Mouse (Mus musculus) gastrocnemius, adult 8-10 months (tissue): Measurements from ENCODE around the gene Nars2. TPM values are rescaled to one million over a fixed set of nuclear protein-coding genes. Genes with fewer than 3 reads are reported as not detected.
"Not testable (repeated sequence)": the region's sequence is repeated elsewhere in the genome, so short reads cannot be mapped to it uniquely, and the experiment has no call there.

Experiments
- DNase-seq, 2 experiments: peaks; one replicate each; pipeline ENCODE4 v3.0.0; 2022; ENCODE audit warnings: low spot score in 2 of 2
- total RNA-seq, 4 experiments: library from RNA; stranded (reverse); gene quantifications; 2 replicates each; pipeline ENCODE4 v1.2.4; 2022

Nars2 gene
- total RNA-seq = 10 to 100 TPM in 1 of 4 experiments, 1 to 10 TPM in 3; 6.7 to 10.6 (median 8.0) TPM

DNA sequence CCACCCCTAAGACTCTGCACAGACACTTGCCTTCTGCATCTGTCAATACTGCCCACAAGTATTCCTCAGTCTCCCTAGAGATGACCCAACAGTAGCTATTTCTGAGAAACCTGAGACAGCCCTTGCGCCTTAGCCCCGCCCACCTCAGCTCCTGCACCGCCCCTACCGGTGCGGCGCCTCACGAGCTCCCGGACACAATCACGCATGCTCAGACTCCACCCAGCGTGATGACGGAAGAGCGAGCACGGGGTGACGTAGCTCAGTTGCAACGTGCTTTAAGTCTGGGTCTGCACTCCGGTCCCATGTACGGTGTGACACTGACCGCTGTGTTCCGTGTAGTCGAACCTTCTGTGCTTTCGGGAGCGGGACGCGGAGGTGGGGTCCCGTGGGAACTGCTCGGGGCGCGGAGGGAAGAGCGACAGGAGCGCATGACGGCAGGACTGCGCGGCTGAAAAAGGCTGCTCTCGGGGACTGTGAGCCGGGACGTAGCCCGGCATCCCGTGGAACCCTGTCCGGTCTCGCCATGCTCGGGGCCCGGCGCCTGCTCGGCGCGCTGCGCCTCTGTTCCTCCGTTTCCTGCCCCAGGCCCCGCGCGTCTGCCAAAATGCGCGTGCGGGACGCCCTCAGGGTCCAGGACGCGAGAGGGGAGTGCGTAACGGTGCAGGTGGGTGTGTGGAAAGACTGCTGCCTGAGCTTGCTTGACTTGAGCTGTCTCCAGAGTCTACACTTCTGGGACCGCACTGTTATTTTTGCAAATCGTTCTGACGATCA, at the start of gene Nars2:
Gene Nars2, plus strand, starts transcription at position 225 of the 771 bp plus-strand sequence.
- DNase-seq = peak; percentile 80 to 86

DNA sequence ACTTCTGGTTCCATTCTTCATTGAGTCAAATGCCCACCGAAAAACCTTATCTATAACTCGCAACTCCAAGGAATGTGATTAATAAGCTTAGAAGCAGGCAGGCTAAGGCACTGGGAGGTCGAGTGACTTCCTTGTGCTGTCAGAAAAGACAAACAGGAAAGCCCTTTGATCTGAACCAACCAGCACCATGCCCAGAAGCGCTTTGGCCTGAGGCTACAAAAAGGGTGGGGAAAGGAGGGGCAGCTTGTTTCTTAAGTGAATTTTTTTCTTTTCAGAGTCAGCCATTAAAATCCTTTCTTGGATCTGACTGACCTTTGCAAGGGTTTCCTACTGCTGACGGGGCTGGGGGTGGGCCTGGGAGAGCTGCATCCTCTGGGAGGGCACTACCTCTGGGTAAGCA, 49.1 kb upstream of the Nars2 start:
- DNase-seq = no peak

GRCm38 (mm10) chr7:96903088-96903985, 48.0 kb upstream of the Nars2 start:
- no peak for DNase-seq

- DNase-seq = no peak
Measured at GRCm38 (mm10) chr7:96904442-96904841, 46.9 kb upstream of the Nars2 start.

DNA sequence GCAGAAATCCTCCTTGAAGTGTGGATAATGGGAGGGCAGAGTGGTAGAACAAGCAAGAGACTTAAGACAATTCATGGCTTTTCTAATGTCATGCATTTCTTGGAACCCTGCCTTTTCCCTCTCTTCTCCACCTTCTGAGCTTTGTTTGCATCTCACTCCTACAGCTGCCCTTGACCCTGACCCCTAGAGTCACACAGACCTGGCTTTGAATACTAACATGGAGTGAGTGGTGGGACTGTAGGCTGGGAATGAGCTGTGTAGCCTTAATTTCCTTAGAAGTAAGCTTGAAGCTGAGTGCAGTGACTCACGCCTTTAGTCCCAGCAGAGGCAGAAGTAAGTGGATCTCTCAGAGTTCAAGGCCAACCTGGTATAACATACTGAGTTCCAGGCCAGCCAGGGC, 46.4 kb upstream of the Nars2 start:
- DNase-seq = no peak

- no peak for DNase-seq
Measured at GRCm38 (mm10) chr7:96905422-96905821, 45.9 kb upstream of the Nars2 start.

DNA sequence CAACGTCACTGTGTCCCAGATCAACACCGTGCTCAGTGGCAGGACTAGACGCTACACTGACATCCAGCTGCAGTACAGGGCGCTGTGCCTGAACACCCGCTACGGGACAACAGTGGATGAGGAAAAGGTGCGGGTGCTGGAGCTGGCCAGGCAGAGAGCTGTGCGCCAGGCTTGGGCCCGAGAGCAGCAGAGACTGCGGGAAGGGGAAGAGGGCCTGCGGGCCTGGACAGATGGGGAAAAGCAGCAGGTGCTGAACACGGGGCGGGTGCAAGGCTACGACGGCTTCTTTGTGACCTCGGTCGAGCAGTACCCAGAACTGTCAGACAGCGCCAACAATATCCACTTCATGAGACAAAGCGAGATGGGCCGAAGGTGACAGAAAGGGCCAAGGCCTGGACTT, 45.1 kb upstream of the Nars2 start:
- no peak for DNase-seq

- no peak for DNase-seq
Measured at GRCm38 (mm10) chr7:96907971-96908680, 43.2 kb upstream of the Nars2 start.

- no peak for DNase-seq
Measured at GRCm38 (mm10) chr7:96909856-96910255, 41.4 kb upstream of the Nars2 start.

GRCm38 (mm10) chr7:96910310-96910960, 40.9 kb upstream of the Nars2 start:
- no peak for DNase-seq

DNA sequence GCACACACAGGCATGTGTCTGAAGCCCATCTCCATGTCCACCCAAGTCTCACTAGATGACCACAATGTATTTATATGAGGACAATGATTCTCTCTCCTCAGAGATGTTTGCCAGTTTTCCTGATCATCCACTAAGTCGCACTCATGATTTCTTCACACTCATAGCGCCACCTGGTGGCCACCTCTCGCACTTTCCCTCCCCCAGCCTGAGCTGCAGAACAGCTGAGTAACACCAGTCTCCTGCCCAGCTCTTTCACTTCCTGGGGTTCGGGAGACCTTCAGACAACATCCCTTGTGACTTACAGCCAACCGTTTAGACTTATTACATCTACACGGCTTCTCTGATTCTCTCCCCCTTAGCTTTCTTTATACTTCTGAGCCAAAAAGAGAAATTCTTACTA, 37.3 kb upstream of the Nars2 start:
- DNase-seq = peak; percentile 54 to 56

GRCm38 (mm10) chr7:96915452-96916105, 35.7 kb upstream of the Nars2 start:
- DNase-seq = no peak

- DNase-seq = no peak
Measured at GRCm38 (mm10) chr7:96920447-96921095, 30.7 kb upstream of the Nars2 start.

DNA sequence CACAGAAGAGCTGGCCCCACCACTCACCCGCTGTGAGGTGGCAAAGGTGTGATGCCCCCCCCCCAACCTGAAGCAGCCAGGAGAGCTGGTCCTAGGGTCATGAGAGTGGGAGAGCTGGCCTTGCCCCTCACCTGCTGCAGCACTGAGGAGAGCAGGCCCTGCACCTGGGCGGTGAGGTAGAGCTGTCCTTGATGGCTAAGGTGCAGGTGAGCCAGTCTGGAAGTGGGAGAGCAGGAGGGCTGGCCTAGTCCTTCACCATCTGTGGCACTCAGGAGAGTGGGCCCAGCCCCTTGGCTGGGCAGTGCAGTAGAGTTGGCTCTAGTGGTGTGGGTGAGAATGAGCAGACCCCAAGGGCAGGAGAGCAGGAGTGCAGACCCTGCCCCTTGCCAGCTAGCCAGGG, 28.4 kb upstream of the Nars2 start:
- no peak for DNase-seq

DNA sequence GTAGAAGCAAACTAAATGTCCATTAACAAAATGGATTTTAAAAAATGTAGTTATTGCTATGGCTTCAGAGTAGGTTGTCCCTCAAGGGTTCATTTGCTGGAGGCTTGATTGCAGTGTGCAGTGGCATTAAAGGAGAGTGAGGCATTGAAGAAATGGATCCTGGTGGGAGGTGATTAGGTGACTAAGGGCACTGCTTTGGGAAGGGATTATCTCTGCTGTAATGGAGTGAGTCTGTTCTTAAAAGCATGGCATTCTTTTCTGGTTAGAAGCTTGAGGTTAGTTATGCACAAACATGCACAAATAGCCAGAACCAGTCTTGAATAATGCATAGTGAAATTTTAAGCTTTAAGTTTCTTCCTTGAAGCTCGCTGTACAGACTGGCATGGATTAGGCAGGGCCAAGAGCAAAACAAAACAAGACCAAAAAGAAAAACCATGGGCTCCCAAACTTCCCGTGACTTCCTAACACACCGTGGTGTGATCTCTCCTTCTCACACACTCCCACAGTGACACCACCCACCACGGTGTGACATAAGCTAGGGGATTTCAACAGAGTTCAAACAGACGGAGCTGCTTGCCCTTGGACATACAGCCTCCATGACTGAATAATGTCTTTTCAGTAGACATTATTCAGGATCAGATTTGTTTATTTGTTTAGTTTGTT, 7.5 kb upstream of the Nars2 start:
- no peak for DNase-seq

DNA sequence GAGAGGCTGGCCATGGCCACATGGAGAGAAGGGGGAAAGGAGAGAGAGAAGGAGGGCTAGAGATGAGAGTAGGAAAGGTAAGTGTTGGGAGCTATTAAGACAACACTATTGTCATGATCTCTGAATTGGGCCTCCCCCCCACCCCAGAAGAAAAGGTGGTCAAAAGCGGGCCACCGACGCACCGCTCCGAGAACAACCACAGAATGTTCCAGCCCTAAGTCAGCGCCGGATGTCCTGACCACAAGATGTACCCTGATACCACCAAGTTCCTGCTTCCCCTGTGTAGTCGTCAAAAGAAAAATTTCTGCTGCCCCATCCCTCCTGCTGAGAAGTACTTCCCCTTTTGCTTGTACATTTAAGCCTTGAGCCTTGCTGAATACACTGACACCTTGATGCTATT, 4.8 kb upstream of the Nars2 start:
- not testable (repeated sequence) for DNase-seq

GRCm38 (mm10) chr7:96952094-96952493, 789 bp downstream of the Nars2 start:
- no peak for DNase-seq

DNA sequence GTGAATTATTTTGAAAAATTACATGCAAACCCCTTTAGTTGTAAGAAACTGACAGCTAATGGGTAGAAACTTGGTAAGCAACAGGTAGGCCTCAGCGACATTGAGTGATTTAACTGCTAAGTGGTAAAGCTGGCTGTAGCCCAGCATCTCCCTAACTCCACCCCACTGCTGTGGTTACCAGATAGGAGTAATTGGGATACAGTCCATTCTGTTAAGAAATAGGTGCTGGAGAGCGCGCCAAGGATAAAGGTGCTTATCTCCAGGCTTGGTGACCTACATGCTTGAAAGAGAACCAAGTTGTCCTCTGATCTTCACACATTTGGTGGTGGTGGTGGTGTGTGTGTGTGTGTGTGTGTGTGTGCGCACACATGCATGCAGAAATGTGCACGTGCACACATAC, 7.9 kb downstream of the Nars2 start:
- no peak for DNase-seq

- no peak for DNase-seq
Measured at GRCm38 (mm10) chr7:96967188-96967587, 15.9 kb downstream of the Nars2 start.

GRCm38 (mm10) chr7:96970359-96970758, 19.1 kb downstream of the Nars2 start:
- DNase-seq = no peak
